Mouse (Mus musculus): ENCODE data around the gene Ddi2.
"Not testable (repeated sequence)": the region's sequence is repeated elsewhere in the genome, so short reads cannot be mapped to it uniquely, and the experiment has no call there.

Ddi2 gene

DNA sequence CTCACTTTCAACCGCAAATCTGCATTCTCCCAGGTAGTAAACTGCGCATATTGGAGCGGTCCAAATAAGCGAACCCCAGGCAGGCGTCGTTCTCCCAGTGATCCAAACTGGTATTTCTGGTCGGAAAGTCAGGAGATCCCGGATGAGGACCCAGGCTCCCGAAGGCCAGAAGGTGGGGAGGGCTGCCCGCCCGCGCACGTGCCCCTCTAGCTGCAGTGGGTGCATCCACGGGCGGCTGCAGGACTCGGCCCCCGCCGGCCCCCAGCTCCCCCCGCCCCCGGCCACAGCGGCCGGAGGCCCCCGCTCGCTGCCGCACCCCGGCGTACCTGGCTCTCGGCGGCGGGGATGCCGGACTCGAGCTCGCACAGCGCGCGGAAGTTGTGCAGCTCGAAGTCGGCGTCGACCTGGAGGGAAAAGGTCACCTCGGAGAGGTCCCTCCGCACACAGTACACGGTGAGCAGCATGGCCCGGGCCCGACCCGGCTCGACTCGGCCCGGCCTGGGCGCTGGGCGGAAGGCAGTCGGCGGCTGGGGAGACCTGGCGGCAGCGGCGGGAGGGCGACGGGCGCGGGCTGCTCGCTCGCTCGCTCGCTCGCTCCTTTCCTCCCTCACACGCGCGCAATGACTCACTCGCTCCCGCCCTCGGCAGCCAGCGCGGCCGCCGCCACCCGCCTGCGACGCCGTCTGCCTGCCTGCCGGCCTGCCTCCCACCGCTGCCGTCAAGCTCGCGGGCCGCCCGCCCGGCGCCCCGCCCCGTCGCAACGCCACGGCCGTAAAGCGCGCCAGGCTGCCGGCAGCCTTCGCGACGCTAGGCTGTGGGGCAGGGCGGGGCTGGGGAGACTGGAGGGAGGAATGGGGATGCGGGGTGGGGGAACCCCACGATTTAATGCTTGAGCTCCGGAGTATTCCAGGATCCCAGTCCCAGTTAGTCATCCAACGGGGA is at the start of gene Ddi2:
Gene Ddi2 (minus strand): TSS at position 689 of the 942 bp plus-strand sequence.
- peak; percentile 82 to 88 for DNase-seq (ENCODE audit: low spot score in 2 of 2)

DNA sequence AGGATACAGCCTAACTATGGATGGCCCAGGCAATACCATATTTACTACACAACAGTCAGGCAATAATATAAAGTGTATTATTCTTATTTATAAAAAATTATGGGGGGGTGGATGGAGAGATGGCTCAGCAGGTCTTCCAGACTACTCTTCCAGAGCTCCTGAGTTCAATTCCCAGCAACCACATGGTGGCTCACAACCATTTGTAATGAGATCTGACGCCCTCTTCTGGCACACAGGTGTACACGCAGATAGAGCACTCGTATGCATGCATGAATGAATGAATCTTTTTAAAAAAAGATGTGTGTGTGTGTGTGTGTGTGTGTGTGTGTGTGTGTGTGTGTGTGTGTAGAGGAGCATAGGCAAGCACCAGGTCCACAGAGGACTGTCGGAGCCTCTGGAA is 49.8 kb upstream of the Ddi2 start:
- not testable (repeated sequence) for DNase-seq (ENCODE audit: low spot score in 2 of 2)

DNA sequence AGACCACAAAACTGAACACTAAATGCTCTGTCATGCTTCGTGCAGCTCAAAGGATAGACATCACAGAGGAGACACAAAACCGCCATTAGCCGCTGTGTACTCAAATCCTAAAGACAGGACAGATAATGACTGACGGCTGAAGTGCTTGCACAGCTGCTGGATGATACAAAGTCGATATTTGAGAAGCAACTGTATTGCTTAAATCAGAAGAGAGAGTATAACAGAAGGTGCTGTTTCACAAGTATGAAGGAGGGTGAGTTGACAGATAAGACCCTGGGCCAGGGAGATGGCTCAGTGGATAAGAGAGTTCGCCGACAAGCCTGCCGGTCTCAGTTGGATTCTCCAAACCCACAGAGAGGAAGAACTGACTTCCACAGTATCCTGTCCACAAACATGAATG is 48.6 kb upstream of the Ddi2 start:
- DNase-seq (ENCODE audit: low spot score in 2 of 2): no peak

DNA sequence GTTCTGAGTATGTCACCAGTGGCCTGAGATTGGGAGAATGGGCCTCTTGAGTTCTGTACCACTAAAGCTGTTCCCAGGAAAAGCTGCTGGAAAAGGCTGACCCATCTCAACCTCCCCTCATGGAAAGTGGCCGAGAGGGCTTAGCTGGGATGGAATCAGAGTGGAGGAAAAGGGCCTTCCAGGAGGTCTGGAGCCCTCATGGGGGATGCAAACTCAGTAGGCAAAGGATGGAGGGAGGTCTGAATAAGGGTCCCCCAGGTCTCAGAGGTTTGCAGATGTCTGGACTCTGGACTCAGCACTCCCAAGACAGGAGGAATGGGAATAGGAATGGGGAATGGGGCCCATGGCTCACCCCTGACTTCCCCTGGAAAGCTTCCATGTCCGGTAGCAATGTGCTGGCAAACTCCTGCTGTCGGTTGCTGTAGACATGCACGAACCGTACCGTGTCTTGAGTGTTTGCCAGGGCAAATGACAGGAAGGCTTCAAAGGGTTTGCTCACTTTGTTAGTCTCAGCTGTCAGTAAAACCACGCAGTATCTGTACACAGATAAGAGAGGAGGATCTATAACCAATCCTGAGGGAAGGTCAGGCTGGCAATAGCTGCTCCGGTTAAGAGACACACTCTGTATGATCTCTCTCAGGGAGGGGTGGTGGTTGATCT is 46.4 kb upstream of the Ddi2 start:
- DNase-seq (ENCODE audit: low spot score in 2 of 2): no peak

DNA sequence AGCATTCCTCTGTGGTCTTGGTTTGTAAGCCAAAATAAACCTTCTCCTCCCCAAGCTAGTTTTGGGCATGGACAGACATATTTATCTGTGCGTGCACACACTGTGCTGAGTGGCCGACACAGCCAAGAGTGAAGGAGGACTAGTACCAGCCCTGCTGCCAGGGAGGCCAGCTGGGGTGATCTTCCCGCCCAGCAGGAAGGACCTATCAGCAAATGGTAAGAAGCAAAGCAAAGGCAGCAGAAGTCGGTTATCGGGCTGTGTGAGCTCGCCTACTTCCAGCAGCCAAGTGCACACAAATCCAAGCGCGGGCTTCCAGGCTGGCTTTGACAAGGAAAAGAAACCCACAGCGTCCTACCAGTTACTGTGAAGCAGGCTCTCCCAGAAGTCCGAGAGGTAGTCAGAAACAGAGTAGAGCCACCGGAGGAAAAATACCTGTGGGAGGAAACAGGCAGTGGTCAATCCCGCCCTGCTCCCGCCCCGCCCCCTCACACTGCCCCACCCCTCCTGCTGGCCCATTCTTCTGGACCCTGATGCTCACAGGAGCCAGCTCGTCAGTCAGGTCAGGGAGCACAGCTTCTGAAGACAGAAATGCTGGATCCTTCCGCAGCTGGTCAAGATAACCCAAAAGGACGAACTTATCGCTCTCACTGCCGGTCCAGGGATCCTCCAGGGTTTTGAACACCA is 44.3 kb upstream of the Ddi2 start:
- DNase-seq (ENCODE audit: low spot score in 2 of 2): no peak

DNA sequence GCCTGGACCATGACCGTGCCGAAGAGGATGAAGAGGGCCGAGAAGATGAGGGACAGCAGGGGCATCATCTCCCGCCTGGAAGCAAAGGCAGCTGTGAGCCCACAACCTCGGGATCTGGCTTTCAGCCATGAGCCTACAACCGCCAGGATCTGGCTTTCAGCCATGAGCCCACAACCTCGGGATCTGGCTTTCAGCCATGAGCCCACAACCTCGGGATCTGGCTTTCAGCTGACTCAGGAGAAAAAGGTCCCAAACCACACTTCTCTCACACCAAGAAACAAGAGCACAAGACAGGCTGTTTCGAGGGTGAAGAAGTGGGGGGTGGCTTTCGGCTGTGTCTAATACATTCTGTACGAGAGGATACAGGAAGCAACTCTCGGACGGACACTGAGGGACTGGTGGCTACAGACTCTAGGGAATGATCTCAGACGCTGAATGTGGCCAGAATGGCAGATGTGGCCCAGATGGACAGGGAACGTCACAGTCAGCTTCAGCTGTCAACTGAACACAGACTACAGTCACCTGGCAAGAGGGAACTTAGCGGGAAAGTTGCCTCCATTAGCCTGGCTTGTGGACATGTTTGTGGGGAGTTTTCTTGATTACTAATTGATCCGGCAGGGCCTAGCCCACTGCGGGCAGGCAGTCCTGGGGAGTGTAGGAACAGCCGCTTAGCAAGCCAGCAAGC is 43.6 kb upstream of the Ddi2 start:
- no peak for DNase-seq (ENCODE audit: low spot score in 2 of 2)

DNA sequence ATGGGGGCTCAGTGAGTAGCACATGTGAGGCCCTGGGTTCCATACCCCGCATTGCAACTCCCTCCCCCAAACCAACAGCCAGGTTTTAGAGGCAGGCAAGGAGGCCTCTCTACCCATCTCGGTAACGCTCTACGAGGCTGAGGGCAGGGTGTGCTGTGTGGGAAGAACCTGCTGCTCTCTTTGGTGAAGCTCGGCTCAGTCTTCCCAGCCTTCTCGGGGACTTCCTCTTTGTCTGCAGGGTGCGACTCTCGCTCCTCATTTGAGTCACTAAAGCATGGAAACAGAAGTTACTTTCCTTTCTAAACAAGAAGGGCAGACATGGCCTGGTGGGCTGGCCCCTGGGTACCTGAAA is 43.1 kb upstream of the Ddi2 start:
- DNase-seq (ENCODE audit: low spot score in 2 of 2): no peak

DNA sequence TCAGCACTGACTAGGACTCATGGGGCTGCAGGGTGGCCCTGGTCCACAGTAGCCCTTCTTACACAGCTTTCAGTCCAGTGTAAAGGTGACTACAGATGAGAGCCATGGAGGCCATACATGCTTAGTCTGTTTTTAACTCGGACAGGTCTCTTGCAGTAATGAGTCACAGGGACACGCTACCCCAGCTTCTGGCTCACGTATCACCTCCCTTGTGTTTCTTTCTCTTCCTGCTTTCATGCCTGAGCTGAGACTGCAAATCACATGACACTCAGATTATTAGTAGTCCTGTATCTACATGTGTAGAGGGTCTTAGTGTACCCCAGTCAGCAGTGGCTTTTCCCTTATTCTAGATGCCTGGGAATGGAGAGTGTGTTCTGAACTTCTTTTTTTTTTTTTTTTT is 41.8 kb upstream of the Ddi2 start:
- DNase-seq (ENCODE audit: low spot score in 2 of 2): no peak

DNA sequence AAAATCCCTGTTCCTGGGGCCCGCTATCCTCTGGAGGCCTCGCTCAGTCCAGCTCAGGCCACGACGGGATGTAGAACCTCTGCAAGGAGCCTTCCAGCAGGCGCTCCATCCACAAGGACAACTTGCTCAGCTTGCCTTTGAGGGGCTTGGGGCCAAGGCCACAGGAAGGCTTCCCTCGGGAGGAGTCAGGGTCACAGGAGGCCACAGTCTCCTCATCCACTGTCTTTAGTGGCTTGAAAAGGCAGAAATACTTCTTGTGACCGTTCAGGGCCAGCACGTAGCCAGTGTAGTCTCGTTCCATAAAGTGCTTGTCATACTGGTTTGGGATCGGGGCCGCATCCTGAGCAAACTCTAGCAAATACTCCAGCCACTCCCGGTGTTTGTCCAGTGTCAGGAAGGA is 40.3 kb upstream of the Ddi2 start:
- no peak for DNase-seq (ENCODE audit: low spot score in 2 of 2)

DNA sequence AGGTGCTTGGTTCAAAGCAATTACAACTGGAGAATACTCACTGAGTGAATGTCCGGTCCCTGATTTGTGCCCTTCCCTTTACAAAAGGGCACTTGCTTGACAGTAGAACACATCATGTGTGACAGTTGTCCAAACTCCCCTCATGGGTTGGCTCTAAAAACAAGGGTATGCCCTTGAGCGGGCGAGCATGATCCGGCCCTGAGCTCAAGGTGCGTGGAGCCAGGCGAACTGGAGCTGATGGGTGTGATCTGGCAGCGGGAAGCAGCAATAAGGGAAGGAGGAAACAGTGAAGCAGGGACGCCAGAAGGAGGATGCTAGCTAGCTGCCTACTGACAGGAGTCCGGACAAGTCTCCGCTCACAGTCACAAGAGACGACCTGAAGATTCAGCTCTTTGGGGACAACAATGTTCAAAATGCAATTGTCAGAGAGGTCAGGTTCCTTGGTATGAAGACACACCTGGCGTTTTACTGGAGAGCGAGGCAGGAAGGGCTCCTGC is 38.9 kb upstream of the Ddi2 start:
- DNase-seq (ENCODE audit: low spot score in 2 of 2): no peak

DNA sequence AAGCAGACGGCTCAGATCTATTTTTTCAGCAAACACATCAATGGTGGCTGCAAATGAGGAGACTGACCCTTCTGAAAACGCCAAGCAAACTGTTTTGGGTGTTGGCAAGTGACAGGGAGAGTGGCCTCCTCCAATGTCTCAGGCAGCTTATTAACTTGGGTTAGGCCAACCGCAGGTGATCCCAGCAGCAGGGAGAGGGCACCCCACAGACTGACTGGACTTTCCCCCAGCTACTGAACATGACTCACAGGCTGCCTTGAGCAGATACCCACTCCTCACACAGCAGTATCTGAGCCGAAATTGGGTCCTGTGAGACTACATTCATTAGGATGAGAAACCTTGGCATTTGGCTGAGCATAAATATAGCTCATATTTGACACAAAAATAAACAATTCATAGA is 37.7 kb upstream of the Ddi2 start:
- no peak for DNase-seq (ENCODE audit: low spot score in 2 of 2)

DNA sequence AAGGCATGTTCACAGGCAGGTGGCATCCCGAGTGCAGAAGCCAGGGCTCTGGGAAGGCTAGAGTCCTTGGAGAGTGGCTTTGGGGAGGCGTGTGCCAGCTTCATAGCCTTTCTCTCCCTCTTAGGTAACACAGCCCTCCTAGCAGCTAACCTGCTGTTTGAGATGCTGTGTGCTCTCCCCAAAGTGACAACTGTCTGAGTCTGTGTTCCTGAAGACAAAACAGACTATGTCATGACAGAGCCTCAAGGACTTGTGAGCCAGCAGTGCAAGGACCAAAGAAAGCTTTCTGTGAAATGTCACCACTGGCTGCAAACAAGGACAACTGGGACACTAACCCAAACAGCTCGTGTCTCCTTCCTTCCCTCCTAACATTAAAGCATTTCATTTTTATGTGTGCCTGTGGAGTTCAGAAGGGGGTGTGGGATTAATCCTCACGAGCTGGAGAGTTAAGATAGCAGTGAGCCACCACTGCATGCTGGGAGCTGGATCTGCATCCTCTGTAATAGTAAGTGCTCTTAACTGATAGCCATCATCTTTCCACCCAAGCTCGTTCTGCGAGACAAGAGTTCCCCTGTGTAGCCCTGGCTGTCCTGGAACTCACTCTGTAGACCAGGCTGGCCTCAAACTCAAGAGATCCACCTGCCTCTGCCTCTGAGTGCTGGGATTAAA is 35.8 kb upstream of the Ddi2 start:
- DNase-seq (ENCODE audit: low spot score in 2 of 2): no peak

DNA sequence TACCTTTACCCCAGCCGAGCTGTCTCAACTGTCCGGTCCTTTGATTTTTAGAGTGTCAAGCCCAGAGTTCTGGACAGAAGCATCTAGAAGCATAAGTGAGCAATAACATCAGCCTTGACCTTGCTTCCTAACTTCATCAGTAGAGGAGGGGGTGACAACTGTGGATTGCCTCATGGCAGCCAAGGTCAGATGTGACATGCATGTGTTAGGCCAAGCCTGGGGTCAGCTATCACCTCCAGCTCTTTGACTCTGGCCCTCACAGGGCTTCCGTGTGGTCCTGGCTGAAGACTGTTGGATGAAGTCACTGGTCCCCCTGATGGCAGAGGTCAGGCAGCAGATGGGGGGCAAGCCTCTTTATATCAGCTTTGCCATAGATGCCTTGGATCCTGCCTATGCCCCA is 33.9 kb upstream of the Ddi2 start:
- DNase-seq (ENCODE audit: low spot score in 2 of 2): no peak

DNA sequence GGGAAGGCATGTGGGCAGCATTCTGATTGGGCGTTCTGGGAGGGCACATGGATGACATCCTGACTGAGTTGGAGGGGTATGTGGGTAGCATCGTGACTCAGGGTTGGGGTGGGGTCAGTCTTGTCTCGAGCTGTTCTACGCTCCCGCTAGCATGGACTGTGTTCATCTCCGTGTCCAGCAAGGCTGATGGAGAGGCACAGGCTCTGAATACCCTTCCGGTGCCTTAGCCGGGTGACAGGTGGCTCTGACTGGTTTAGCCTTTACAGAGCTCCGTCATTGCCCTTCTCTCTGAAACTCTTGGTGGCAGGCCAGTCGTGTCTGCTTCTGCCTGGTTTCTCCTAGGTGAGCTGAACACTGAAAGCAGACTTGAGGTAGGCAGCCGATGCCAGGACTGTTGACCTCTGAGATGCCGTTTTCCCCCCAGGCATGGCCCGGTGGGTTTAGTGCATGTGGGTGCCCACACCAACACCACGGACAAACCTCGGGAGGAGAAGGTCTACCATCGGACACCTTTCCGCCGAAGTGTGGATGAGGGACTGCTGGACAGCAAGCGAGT is 32.2 kb upstream of the Ddi2 start:
- DNase-seq (ENCODE audit: low spot score in 2 of 2): no peak

DNA sequence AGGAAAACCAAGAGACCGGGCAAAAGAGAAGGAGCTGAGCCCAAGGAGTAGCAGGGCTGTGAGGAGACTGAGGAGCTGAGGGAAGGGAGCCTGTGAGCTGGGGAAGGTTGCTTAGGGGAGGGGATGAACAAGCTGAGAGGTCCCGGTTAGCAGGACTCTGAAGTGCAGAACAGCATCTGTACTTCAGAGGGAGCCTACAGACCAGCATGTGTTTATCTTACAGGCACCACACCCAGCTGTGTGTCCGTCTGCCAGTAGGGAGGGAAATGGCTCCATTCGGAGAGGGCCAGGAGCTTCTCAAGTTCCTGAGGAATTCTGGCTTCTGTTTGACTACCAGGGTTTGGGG is 28.8 kb upstream of the Ddi2 start:
- DNase-seq (ENCODE audit: low spot score in 2 of 2): no peak

DNA sequence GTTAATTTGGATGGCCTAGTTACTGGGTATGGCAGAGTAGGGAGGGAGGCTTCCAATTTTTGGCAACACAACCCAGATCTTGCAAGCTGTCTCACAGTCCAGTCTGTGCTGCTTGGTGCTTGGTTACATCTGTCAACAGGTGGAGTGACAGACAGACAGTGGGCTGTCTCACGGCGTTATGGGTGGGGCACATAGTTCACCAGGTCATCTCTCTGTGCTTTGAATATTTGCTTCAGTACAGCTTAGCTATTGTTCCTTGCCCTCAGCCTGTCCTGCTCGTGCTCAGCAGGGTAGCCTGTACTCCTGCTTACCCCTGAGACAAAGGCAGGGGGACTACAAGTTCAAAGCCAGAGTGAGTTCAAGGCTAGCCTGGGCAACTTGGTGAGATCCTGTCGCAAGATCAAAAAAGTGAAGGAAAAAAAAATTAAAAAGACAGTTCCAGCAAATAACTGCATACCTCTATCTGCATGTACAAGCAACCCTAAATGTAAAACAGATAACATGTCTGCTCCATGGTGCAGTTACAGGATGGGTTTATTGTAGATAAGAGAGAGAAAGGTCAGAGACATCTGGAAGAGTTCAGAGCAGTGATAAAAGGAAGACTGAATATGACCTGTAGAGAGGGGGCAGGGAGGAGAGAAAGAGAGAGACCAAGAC is 28.3 kb upstream of the Ddi2 start:
- DNase-seq (ENCODE audit: low spot score in 2 of 2): no peak

DNA sequence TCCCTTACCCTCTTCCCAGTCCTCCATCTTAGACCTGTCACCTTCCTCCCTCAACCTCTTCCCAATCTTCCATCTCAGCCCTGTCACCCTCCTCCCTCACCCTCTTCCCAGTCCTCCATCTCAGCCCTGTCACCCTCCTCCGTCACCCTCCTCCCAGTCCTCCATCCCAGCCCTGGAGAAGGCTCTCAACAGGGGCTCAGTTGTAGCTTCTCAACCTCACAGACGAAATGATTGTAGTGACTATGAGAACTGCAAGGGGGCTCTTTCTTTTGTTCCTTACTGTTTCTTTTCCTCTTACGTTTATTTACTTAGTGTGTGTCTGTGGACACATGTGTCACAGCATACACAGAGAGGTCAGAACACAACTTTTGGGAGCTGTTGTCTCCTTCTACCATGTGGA is 27.6 kb upstream of the Ddi2 start:
- no peak for DNase-seq (ENCODE audit: low spot score in 2 of 2)

DNA sequence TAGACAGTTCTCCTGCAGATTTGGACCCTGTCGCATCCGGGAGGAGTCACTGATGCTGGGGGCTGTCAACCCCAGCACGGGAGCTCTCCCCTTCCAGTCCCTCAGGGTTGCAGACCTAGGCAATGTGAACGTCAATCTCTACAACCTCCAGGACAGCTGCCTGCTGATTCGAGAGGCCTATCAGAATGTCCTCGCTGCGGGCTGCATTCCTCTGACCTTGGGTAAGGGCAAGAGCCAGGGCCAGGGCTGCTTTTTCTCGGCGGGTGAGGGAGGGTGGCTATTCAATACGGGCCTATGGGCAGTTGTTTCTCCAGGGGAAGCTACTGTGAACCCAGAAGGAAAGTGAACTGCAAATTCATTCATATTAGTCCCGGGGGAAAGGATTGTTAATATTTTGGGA is 26.3 kb upstream of the Ddi2 start:
- DNase-seq (ENCODE audit: low spot score in 2 of 2): no peak

DNA sequence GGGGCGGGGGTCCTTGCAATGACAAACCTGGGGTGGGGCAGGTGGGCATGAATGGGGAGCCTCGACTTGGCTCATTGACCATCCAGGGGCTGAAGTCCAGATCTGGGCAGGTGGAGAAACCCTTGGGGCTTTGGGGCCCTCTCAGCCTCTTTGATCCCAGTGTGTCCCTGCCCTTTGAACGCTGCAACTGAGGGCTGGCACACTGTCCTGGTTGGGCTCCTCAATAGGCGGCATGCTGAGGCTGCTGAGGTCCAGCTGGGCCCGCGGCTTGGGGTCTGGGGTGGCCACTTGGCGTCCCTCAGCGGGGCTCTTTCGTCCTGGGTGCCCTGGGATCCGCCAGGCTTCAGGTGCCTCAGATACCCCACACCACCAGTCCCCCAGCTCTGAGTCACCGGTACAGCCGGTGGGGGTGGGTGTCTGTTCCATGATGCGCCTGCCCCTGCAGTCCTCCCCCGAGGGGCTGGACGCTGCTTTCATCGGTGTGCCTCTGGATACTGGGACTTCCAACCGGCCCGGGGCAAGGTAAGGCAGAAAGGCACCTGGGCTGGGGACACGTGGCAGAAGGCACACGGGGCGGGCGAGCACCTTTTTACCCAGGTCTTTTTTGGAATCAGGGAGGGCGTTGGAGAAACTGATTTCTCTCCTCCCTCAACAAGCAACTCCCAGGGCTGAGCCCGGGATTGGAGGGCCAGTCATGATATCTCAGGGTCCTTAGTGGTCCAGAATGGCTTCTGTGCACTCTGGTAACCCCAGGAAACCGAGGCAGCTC is 23.5 kb upstream of the Ddi2 start, which contains the start of gene Agmat:
Gene Agmat (plus strand): TSS at position 95 of the 769 bp plus-strand sequence.
- no peak for DNase-seq (ENCODE audit: low spot score in 2 of 2)

DNA sequence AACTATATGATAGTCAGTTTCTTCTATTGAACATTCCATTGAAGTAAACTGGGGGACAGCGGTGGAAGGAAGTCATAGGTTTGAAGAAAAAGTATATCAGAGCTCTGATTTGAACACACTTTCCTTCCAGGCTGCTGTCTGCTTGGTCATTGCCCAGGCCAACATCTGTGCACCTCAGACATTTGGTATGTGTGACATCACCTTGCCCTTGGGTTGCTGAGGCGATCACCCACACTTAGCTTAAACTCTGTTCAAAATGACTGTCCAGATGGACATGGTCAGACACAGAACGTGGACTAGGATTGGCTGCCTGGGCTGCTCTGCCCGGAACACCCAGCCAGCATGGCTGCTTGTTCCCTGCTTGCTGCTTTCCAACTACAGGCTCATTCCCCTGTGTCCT is 19.2 kb upstream of the Ddi2 start:
- no peak for DNase-seq (ENCODE audit: low spot score in 2 of 2)

All from thymus, postnatal 10 days (tissue).